ENCODE assay signal across 10 mouse cellular contexts in genomic region chr11:88559365-88559970, GRCm38 (mm10).
DNase-seq lines count a peak whose midpoint lies in the region; ATAC-seq and TF ChIP-seq lines count a peak whose summit lies in the region.
"Had no signal": no experiment of that assay in that cellular context is flagged by ENCODE, and none has a peak within 500 bp of the region (broad histone marks: within the 10 kb centered on the region; RNA-seq: fewer than 3 reads in every experiment).

No protein-coding gene starts in this region.

- peak overlapping the region; percentile 56 for H3K27ac ChIP-seq in heart, embryonic 16.5 days (ENCODE audit: low read length)
- no peak overlapping the region for H3K27ac ChIP-seq in lung, postnatal 0 days (ENCODE audit: low read length)
- peak overlapping the region; percentile 44; the same call in 1 of the 2 replicates for H3K27ac ChIP-seq in embryonic facial prominence, embryonic 15.5 days (replicated peaks)
- H3K27ac ChIP-seq in neural tube, embryonic 15.5 days (replicated peaks), result peak overlapping the region; percentile 54; the same call in 1 of the 2 replicates
- no peak overlapping the region; the same call in 1 of the 2 replicates for H3K27ac ChIP-seq in liver, embryonic 11.5 days (ENCODE audit: low read depth, low read length)
- H3K27ac ChIP-seq: intestine, embryonic 15.5 days had no signal

- no peak for TF ChIP-seq EP300 in lung, postnatal 0 days (IDR thresholded peaks at IDR 0.05)

- H3K9ac ChIP-seq in heart, embryonic 16.5 days (ENCODE audit: low read length), result no peak overlapping the region
- H3K9ac ChIP-seq in lung, postnatal 0 days (replicated peaks; ENCODE audit: low read depth), result no peak overlapping the region
- H3K9ac ChIP-seq in embryonic facial prominence, embryonic 15.5 days, result no peak overlapping the region
- H3K9ac ChIP-seq in neural tube, embryonic 15.5 days (replicated peaks), result no peak overlapping the region
- no peak overlapping the region for H3K9ac ChIP-seq in liver, embryonic 11.5 days (ENCODE audit: low read depth, low read length)
- H3K9ac ChIP-seq: intestine, embryonic 15.5 days had no signal

- no peak for DNase-seq in heart, postnatal 4 days
- DNase-seq in lung, postnatal 0 days (ENCODE audit: low spot score), result peak; percentile 41
- no peak for DNase-seq in lung, adult 2 months
- no peak for DNase-seq in adrenal gland, postnatal 14 days
- no peak for DNase-seq in liver, embryonic 11.5 days (ENCODE audit: low spot score)

- TF ChIP-seq POLR2A in lung, adult 2 months (IDR thresholded peaks at IDR 0.05; ENCODE audit: borderline replicate concordance, extremely low read depth, low read depth, low read length), result no peak

- WGBS in heart, embryonic 16.5 days, result 45% methylated on average over 10 of the region's 10 CpGs
- WGBS in lung, postnatal 0 days, result 43% methylated on average over 10 of the region's 10 CpGs
- WGBS in lung, adult 2 months, result 44% methylated on average over 10 of the region's 10 CpGs
- 46% methylated on average over 10 of the region's 10 CpGs for WGBS in embryonic facial prominence, embryonic 15.5 days
- WGBS in neural tube, embryonic 15.5 days, result 40% methylated on average over 10 of the region's 10 CpGs
- WGBS in liver, embryonic 11.5 days, result 46% methylated on average over 10 of the region's 10 CpGs

- no peak for ATAC-seq in heart, embryonic 16.5 days (replicated peaks; ENCODE audit: extremely low read depth, insufficient read depth, low FRiP score)
- peak; percentile 15; the same call in 1 of the 2 replicates for ATAC-seq in lung, postnatal 0 days
- ATAC-seq in embryonic facial prominence, embryonic 15.5 days (ENCODE audit: insufficient number of reproducible peaks, low FRiP score, low TSS enrichment, low read depth), result no peak
- ATAC-seq in neural tube, embryonic 15.5 days (ENCODE audit: low FRiP score), result no peak
- ATAC-seq in liver, embryonic 11.5 days (replicated peaks; ENCODE audit: low FRiP score), result no peak
- ATAC-seq: forebrain, embryonic 16.5 days; intestine, embryonic 15.5 days had no signal

- no peak overlapping the region for H3K4me3 ChIP-seq in heart, embryonic 16.5 days (ENCODE audit: low read length)
- H3K4me3 ChIP-seq in lung, postnatal 0 days (ENCODE audit: low read depth, low read length), result no peak overlapping the region
- no peak overlapping the region for H3K4me3 ChIP-seq in lung, adult 2 months (replicated peaks; ENCODE audit: extremely low read depth, low read depth, low read length)
- H3K4me3 ChIP-seq in embryonic facial prominence, embryonic 15.5 days (replicated peaks), result no peak overlapping the region
- no peak overlapping the region for H3K4me3 ChIP-seq in neural tube, embryonic 15.5 days (replicated peaks)
- H3K4me3 ChIP-seq in liver, embryonic 11.5 days (ENCODE audit: low read depth, low read length), result no peak overlapping the region
- H3K4me3 ChIP-seq: intestine, embryonic 15.5 days had no signal

- peak; percentile 46 for TF ChIP-seq CTCF in lung, postnatal 0 days (IDR thresholded peaks at IDR 0.05)
- TF ChIP-seq CTCF in lung, adult 2 months (IDR thresholded peaks at IDR 0.05; ENCODE audit: insufficient read depth, low read length), result no peak

- no peaks in the 10 kb centered on the region for H3K9me3 ChIP-seq in heart, embryonic 16.5 days (replicated peaks; ENCODE audit: control insufficient read depth, low read length)
- no peaks in the 10 kb centered on the region for H3K9me3 ChIP-seq in lung, postnatal 0 days (ENCODE audit: low read length)
- no peaks in the 10 kb centered on the region for H3K9me3 ChIP-seq in embryonic facial prominence, embryonic 15.5 days (replicated peaks)
- no peaks in the 10 kb centered on the region for H3K9me3 ChIP-seq in neural tube, embryonic 15.5 days (replicated peaks)
- H3K9me3 ChIP-seq in liver, embryonic 11.5 days (ENCODE audit: control insufficient read depth, low read length), result no peaks in the 10 kb centered on the region
- H3K9me3 ChIP-seq: intestine, embryonic 15.5 days had no signal

- no peaks in the 10 kb centered on the region for H3K27me3 ChIP-seq in heart, embryonic 16.5 days (ENCODE audit: control insufficient read depth, insufficient read depth, low read length)
- H3K27me3 ChIP-seq in lung, postnatal 0 days (replicated peaks; ENCODE audit: insufficient read depth, low read length), result no peaks in the 10 kb centered on the region
- no peaks in the 10 kb centered on the region for H3K27me3 ChIP-seq in embryonic facial prominence, embryonic 15.5 days
- H3K27me3 ChIP-seq in neural tube, embryonic 15.5 days (replicated peaks), result no peaks in the 10 kb centered on the region
- H3K27me3 ChIP-seq in liver, embryonic 11.5 days (replicated peaks; ENCODE audit: control insufficient read depth, insufficient read depth, low read length), result no peaks in the 10 kb centered on the region
- H3K27me3 ChIP-seq: intestine, embryonic 15.5 days had no signal

- no peaks in the 10 kb centered on the region for H3K36me3 ChIP-seq in heart, embryonic 16.5 days (ENCODE audit: control insufficient read depth, insufficient read depth)
- no peaks in the 10 kb centered on the region for H3K36me3 ChIP-seq in lung, postnatal 0 days (ENCODE audit: insufficient read depth, low read length)
- H3K36me3 ChIP-seq in embryonic facial prominence, embryonic 15.5 days, result no peaks in the 10 kb centered on the region
- no peaks in the 10 kb centered on the region for H3K36me3 ChIP-seq in neural tube, embryonic 15.5 days
- H3K36me3 ChIP-seq in liver, embryonic 11.5 days (ENCODE audit: control insufficient read depth, insufficient read depth, low read length), result no peaks in the 10 kb centered on the region
- H3K36me3 ChIP-seq: intestine, embryonic 15.5 days had no signal

- H3K4me2 ChIP-seq in heart, embryonic 16.5 days (ENCODE audit: low read depth, low read length), result no peak overlapping the region
- H3K4me2 ChIP-seq in lung, postnatal 0 days (replicated peaks; ENCODE audit: low read depth, low read length), result no peak overlapping the region
- H3K4me2 ChIP-seq in embryonic facial prominence, embryonic 15.5 days (replicated peaks), result no peak overlapping the region
- H3K4me2 ChIP-seq in neural tube, embryonic 15.5 days, result no peak overlapping the region
- H3K4me2 ChIP-seq in liver, embryonic 11.5 days, result no peak overlapping the region
- H3K4me2 ChIP-seq: intestine, embryonic 15.5 days had no signal

- peaks cover 79% of the 10 kb centered on the region for H3K4me1 ChIP-seq in heart, embryonic 16.5 days (ENCODE audit: control insufficient read depth, insufficient read depth, low read length)
- peaks cover 35% of the 10 kb centered on the region for H3K4me1 ChIP-seq in lung, postnatal 0 days (ENCODE audit: insufficient read depth, low read depth, low read length)
- H3K4me1 ChIP-seq in lung, adult 2 months (ENCODE audit: control insufficient read depth, insufficient read depth, low read length), result peaks cover 24% of the 10 kb centered on the region
- peaks cover 64% of the 10 kb centered on the region for H3K4me1 ChIP-seq in embryonic facial prominence, embryonic 15.5 days
- peaks cover 70% of the 10 kb centered on the region for H3K4me1 ChIP-seq in neural tube, embryonic 15.5 days
- H3K4me1 ChIP-seq in liver, embryonic 11.5 days (replicated peaks; ENCODE audit: control insufficient read depth, insufficient read depth, low read length), result peaks cover 52% of the 10 kb centered on the region

Comparison
In these comparisons a context has a peak if more than half of its experiments do, and no peak if none do; other contexts are left out.
1. H3K27ac ChIP-seq: peak in heart, embryonic 16.5 days (single experiment), embryonic facial prominence, embryonic 15.5 days (single experiment) and neural tube, embryonic 15.5 days (single experiment); none in lung, postnatal 0 days (single experiment) and liver, embryonic 11.5 days (single experiment).